Mouse (Mus musculus) urinary bladder, postnatal 36 days (tissue): ENCODE results near the gene Sytl1.
A peak's percentile ranks its signal among the peaks of the same experiment; 100 is the strongest.

ENCODE experiments used
- DNase-seq, 2 experiments: peaks; one replicate each; pipeline ENCODE4 v3.0.0; 2022; ENCODE audit warnings: low spot score in 2 of 2, mixed read lengths in 1 of 2

Sytl1 gene

DNA sequence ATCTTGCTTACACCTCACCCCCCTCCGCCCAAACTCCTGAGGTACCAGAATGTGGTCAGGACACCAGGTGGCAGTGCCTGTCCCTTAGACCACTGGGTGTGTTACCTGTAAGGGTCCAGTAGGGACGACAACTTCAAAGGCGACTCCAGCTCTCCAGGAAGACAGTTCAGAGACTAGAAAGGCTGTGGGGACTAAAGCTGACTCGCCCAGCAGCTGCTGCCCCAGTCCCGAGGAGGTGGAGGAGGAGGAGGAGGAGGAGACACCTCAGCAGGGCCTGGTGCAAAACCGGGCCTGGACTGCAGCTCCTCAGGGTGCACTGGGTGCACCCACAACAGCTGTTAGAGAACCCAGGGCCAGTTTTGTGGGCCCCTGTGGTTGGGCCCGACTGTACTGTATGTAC is at the start of gene Sytl1:
Gene Sytl1, minus strand, starts transcription at position 232 of the 400 bp plus-strand sequence.
- no peak for DNase-seq

DNA sequence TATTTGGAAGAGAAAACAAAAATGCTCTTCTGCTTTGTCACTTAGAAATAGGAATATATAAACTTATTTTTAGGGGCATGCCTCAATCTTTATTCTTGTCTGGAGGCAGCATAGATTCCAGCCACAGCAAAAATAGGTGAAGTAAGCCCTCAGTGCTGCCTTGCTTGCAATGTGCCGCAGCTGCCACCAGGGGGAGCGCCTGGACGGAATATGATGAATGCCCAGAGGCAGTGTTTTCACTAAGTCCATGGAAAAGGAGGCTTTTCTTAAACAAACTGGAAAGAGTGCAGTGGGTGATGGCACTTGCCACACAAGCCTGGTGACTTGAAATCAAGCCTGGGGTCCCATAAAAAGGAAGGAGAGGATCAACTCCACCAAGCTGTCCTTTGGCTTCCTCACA is 47.0 kb upstream of the Sytl1 start:
- peak; percentile 74 to 85 for DNase-seq

DNA sequence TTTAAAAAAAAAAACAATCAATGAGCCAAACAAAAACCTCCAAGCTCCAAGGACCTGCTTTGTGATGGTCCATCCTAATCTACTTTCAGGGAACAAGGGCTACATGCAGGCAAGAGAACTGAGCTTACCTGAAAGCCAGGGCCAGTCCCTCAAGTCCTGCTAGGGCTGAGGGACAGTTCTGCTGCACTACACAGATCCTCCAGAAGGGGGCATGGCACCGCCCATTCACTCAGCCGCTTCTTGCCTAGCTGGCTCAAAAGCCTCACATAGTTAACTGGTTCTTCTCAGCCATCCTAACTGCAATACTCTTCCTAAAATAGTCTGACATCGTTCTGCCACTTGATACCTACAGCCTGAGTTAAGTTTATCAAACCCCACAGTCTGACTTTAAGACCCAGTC is 44.4 kb upstream of the Sytl1 start:
- peak; percentile 33 to 66 for DNase-seq

DNA sequence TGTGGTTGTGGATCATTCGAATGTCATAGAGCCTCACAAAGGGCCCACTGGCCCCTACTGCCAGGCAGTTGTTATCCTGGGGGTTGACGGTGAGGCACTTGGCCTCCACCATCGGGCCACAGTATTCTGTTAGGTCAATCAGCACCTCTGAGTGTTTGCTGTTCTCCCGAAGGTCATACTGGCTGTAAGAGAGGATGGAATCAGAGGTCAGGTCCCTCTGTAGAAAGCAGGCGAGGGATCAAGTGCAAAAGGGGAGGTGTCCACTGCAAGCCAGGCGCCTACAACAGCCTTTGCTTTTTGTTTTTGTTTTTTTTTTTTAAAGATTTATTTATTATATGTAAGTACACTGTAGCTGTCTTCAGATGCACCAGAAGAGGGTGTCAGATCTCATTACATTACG is 42.9 kb upstream of the Sytl1 start:
- DNase-seq: no peak

- no peak for DNase-seq
These were observed 41.9 kb upstream of the Sytl1 start for GRCm38 (mm10) chr4:133304770-133305169.

DNA sequence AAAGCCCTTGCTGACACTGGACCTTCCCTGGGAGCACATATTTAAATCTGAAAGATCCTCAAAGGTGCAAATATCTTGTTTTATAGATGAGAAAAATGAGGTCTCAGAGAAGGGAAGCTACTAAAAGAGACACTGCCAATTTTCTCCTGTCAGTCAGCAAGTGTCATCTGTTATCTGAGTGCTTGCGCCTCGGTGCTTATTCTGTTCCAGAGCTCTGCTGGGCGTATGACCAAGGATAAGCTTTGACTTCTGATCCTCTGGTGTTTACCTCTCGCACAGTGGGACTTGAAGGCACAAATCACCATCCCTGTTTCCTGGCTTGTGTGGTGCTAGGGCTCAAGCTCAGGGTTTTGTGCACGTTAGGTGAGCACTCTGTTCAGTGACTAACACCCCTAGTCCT is 39.8 kb upstream of the Sytl1 start:
- DNase-seq: no peak

DNA sequence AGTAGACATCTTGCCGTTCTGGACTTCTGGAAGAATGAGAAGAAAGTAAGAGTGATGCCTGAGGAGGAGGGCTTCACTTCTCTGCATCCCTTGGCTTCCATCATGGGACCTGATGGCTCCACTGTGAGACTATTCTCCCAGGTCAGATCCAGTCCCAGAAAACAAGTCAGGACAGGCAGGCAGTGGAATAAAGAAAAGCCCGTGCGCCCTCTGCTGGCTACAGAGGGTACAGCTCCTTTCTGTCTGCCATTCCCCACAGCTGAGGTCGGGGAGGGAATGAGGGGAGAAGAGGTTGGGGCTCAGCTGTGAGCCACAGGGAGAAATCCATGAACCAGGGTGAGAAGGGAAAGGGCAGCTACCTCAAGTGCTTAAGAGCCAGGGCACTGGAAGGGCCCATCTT is 38.9 kb upstream of the Sytl1 start:
- DNase-seq: peak; percentile 57 to 65

DNA sequence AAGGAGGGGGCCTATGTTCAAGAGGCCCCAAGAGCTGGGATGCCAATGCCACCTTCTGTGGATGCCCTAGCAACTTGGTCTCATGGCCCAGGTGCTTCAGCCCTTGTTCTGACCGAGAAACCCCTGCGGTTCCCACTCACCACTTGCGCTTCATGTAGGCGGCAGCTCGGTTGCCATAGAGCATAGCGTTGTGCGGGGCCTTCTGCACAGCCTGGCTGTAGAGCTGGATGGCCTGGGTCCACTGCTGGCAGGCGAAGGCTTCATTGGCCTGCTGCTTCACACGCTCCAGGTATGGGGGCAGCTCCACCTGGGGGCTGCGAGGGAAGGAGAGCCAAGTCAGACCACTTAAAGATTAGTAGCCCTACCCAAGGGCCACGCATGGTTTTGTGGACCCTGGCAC is 37.5 kb upstream of the Sytl1 start:
- no peak for DNase-seq

DNA sequence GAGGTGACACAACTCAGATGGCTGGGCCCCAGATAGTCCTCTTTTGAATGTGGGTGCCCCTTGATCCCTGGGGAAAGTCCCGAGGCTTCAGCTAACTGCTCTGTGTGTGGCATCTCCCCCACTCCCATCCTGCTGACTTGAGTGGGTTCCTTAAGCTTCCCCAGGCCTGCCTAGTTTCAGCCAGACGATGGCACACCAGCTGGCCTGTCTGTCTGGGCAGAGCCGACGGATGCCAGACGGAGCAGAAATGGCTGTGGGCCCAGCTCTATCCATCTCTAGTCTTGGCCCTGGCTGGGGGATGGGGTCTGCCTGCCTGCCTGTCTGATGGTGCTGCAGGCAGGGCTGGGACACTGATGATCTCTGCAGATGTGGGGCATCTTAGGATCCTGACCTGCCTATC is 36.8 kb upstream of the Sytl1 start:
- DNase-seq: no peak

- peak in 1 of 2 experiments; percentile 22 for DNase-seq
These were observed 35.8 kb upstream of the Sytl1 start for GRCm38 (mm10) chr4:133298516-133299365.

DNA sequence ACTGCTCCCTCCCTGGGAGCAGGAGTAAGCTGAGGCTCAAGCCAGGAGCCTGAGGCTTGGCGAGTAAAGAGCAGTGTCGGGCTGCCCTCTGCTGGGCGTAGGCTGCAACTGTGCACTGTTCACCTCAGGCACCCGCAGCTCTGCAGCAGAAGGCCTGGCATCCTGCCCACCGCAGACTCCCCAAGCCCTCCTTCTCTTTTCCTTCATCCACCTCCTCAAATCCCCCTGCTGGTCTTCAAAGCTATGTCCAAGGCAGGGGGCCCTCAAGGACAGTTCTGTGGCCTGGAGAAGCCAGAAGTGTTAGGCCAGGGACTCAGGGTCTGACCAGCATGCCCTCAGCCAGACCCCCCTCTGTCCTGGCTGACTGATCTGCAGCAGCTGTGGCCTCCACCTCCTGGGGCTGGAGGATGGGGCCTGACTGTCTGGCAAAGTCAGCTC is 34.9 kb upstream of the Sytl1 start:
- peak; percentile 59 to 77 for DNase-seq

GRCm38 (mm10) chr4:133297360-133297759 is 34.4 kb upstream of the Sytl1 start:
- no peak for DNase-seq

DNA sequence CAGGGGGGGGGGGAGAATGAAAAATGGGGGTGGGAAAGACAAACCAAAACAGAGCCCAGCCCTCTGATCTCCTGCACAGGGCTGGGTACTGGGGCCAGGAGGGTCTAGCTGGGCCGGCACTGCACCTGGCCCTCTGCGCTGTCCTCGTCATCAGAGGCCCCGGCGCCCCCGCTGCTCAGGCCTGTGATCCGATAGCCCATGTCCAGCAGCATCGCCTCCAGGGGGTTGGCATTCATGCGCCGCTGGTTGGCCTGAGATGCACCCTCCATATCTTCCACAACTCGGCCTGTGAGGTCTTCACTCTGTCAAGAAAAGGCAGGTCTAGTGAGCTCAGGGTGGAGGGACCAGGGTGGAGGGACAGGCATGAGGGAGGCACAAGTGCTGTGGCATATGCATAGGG is 31.2 kb upstream of the Sytl1 start:
- DNase-seq: no peak

- no peak for DNase-seq
These were observed 30.3 kb upstream of the Sytl1 start for GRCm38 (mm10) chr4:133292901-133293843.

DNA sequence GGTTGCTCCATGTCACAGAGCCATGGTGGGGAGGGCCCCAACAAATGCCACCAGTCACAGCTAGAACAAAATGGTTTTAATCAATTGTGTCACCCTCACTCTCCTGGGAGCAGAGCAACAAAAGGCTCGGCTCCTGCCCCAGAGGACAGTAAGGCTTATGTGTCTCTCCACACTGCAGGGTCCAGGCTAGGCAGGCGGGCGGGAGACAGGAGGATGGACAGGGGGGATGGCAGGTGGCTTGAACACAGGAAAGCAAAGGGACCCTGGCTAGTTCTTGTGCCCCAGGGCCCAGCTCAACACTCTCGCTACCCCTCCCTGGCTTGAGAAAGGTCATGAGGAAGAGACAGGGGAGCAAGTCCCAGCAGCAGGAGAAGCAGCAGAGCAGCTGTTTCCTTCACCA is 29.5 kb upstream of the Sytl1 start:
- DNase-seq: no peak

DNA sequence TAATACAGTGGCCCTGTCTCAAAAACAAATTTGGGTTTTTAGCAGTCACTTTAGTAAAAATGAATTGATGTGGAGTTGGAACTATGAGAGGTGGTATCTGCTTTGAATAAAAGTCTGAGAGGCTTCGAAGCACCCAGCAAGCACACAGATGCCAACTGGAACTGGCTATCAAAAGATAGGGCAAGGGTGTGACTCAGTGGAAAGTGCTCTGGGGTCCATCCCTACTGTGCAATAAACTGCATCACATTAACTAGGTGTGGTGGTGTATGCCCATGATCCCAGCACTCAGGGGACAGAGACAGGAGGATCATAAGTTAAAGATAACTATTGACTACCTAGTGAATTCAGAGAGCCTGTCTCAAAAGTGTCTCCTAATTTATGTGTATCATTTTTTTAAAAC is 28.3 kb upstream of the Sytl1 start:
- no peak for DNase-seq

DNA sequence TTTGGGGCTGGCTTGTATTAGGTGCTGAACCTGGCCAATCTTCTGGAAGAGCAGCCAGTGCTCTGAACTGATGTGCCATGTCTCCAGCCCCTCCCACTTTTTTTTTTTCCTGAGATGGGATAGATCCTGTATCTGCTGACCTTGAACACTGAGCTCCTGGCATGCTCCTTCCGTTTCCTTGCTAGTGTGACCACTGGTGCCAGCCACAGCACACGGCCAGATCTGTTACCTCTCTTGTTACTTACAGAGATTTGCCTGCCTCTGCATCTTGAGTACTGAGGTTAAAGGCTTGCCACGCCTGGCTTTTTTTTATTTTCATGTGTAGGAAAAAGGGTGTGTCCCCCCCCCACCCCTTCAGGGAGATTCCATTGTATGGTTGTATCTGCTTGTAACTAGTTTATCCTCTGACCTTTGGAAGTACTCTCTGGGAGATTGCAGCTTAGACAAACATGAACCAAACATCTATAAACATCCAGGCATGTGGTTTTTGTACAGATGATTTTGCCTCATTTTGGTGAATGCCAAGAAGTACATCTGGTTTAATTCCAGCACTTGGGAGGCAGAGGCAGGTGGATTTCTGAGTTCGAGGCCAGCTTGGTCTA is 23.7 kb upstream of the Sytl1 start:
- DNase-seq: no peak

GRCm38 (mm10) chr4:133285950-133286349 is 23.0 kb upstream of the Sytl1 start:
- DNase-seq: no peak

DNA sequence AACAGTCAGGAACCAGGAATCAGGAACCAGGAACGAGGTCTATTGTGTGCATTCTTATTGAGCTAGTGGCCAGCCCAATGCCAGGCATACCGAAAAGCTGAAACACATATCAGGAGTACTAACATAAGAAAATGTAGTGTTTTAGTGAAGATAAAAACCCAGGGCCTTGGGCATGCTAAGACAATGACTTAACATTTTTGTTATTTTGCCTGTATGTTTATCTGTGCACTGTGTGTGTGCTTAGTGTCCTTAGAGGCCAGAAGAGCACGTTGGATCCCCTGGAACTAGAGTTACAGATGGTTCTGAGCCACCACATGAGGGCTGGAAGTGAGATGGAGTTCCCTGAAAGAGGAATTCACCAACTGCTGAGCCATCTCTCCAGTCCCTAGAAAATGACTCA is 22.4 kb upstream of the Sytl1 start:
- DNase-seq: no peak

DNA sequence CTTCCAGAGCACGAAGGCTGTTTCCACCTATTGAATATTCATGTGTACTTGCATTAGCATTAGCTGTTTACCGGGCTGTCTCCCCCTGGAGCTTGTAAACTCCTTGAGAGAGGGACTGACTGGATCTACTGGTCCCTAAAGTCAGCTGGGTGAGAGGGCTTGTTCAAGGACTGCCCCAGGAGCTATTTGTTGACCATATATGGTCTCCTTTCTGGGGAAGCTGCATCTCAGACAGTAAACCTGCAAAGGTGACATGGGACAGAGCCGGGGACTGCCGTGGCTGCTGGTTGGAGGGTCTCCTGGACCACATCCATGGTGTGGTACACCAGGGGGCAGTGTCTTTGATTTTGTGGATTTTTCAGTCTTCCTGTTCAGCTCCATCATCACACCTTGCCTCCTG is 19.7 kb upstream of the Sytl1 start:
- DNase-seq: no peak

DNA sequence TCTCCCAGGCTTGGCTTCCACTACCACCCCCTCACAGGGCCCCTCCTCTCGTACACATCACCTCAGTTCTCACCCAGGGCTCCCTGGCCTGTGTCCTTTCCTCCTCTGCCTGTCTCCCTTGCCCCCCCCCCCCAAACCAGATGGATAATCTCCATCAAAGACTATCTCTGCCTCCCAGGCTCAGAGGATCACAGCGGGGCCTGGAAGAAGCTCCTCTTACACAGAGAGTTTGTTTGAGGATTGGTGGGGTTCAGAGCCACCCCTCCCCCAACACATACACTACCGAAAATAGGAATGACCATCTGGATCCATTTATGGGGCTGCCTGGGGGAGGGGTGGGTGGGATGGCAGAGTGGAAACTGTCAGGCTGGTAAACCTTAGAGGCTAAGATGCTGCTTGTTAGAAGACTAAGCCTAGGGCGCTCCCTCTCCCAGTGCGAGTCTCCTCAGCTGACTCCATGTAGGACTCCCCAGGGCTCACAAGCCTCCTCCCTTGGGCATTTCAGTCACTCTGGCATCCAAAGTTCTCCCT is 19.1 kb upstream of the Sytl1 start:
- no peak for DNase-seq

DNA sequence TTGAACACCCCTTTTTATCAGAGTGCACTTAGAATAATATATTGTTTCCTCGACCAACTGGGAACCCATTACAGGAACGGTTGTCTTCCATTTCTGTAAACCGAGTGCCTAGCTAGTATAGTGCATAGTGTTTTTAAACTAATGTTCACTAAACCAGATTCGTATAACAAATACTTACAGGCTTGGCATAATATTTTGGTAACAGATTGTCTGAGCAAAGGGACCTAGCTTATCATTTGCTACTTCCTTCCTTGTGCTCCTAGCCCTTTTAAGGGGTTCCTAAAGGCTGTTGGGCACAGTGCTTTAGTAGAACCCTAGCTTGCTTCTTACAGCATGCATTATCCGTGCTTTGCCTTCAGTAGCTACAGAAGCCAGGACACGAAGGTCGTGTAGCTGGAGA is 18.6 kb upstream of the Sytl1 start:
- DNase-seq: no peak
